Mouse (Mus musculus): Measurements from ENCODE around the gene Focad.

The Focad gene

GRCm38 (mm10) chr4:88155490-88156160 is 61.2 kb downstream of the Focad start:
- DNase-seq (ENCODE audit: low read depth, low spot score) = no peak

GRCm38 (mm10) chr4:88156961-88157360 is 62.5 kb downstream of the Focad start:
- DNase-seq (ENCODE audit: low read depth, low spot score) = no peak

- no peak for DNase-seq (ENCODE audit: low read depth, low spot score)
Measured at GRCm38 (mm10) chr4:88157644-88158043, 63.2 kb downstream of the Focad start.

GRCm38 (mm10) chr4:88159256-88159655 is 64.8 kb downstream of the Focad start:
- DNase-seq (ENCODE audit: low read depth, low spot score) = no peak

- DNase-seq (ENCODE audit: low read depth, low spot score) = no peak
Measured at GRCm38 (mm10) chr4:88159700-88160099, 65.3 kb downstream of the Focad start.

- DNase-seq (ENCODE audit: low read depth, low spot score) = no peak
Measured at GRCm38 (mm10) chr4:88163511-88164247, 69.2 kb downstream of the Focad start.

GRCm38 (mm10) chr4:88167008-88167862 is 72.8 kb downstream of the Focad start:
- no peak for DNase-seq (ENCODE audit: low read depth, low spot score)

- DNase-seq (ENCODE audit: low read depth, low spot score) = no peak
Measured at GRCm38 (mm10) chr4:88175058-88175974, 80.9 kb downstream of the Focad start.

GRCm38 (mm10) chr4:88179296-88179695 is 84.9 kb downstream of the Focad start:
- no peak for DNase-seq (ENCODE audit: low read depth, low spot score)

GRCm38 (mm10) chr4:88184293-88184692 is 89.9 kb downstream of the Focad start:
- DNase-seq (ENCODE audit: low read depth, low spot score) = no peak

GRCm38 (mm10) chr4:88185872-88186426 is 91.5 kb downstream of the Focad start:
- DNase-seq (ENCODE audit: low read depth, low spot score) = no peak

- no peak for DNase-seq (ENCODE audit: low read depth, low spot score)
Measured at GRCm38 (mm10) chr4:88187649-88188048, 93.2 kb downstream of the Focad start.

- no peak for DNase-seq (ENCODE audit: low read depth, low spot score)
Measured at GRCm38 (mm10) chr4:88189495-88189894, 95.1 kb downstream of the Focad start.

- DNase-seq (ENCODE audit: low read depth, low spot score) = no peak
Measured at GRCm38 (mm10) chr4:88194256-88194655, 99.8 kb downstream of the Focad start.

- DNase-seq (ENCODE audit: low read depth, low spot score) = no peak
Measured at GRCm38 (mm10) chr4:88195898-88196495, 101.6 kb downstream of the Focad start.

GRCm38 (mm10) chr4:88196500-88196912 is 102.1 kb downstream of the Focad start:
- no peak for DNase-seq (ENCODE audit: low read depth, low spot score)

- DNase-seq (ENCODE audit: low read depth, low spot score) = no peak
Measured at GRCm38 (mm10) chr4:88197244-88197643, 102.8 kb downstream of the Focad start.

- no peak for DNase-seq (ENCODE audit: low read depth, low spot score)
Measured at GRCm38 (mm10) chr4:88199186-88199585, 104.8 kb downstream of the Focad start.

- DNase-seq (ENCODE audit: low read depth, low spot score) = no peak
Measured at GRCm38 (mm10) chr4:88201047-88201446, 106.6 kb downstream of the Focad start.

GRCm38 (mm10) chr4:88208676-88209075 is 114.2 kb downstream of the Focad start:
- no peak for DNase-seq (ENCODE audit: low read depth, low spot score)
